Mouse (Mus musculus): Measurements from ENCODE around the gene Cemip. TPM values are rescaled to one million over a fixed set of nuclear protein-coding genes. Genes with fewer than 3 reads are reported as not detected.

Gene Cemip
- polyA plus RNA-seq, 1 experiment: 11.2 TPM

GRCm38 (mm10) chr7:83885835-83886234 lies 200.5 kb downstream of the Cemip start:
- Histone ChIP-seq H3ac (ENCODE audit: control insufficient read depth, insufficient read length) (no peak overlapping the region), H3K27me3 (ENCODE audit: control insufficient read depth, insufficient read depth, insufficient read length) (no peaks in the 10 kb centered on the region), H3K79me2 (ENCODE audit: control insufficient read depth, insufficient read depth) (peaks cover 21% of the 10 kb centered on the region), H3K4me2 (ENCODE audit: low read depth) (no peak overlapping the region), H3K36me3 (ENCODE audit: control insufficient read depth, insufficient read depth) (no peaks in the 10 kb centered on the region), H3K4me3 (no peak overlapping the region)
- no peak for TF ChIP-seq MYOG (IDR thresholded peaks at IDR 0.05; ENCODE audit: control insufficient read depth in 1 of 3, insufficient read depth in 1 of 3, insufficient read length in 2 of 3, low read depth in 2 of 3)
- TF ChIP-seq POLR2AphosphoS2 (IDR thresholded peaks at IDR 0.05; ENCODE audit: insufficient read length, low read depth): no peak
- no peak for TF ChIP-seq REST (IDR thresholded peaks at IDR 0.05; ENCODE audit: insufficient read depth, insufficient read length)
- no peak for TF ChIP-seq TCF12 (IDR thresholded peaks at IDR 0.05; ENCODE audit: insufficient read depth, poor library complexity, severe bottlenecking)
- no peak for TF ChIP-seq MYOD1 (IDR thresholded peaks at IDR 0.05; ENCODE audit: control insufficient read depth in 1 of 3, insufficient read length in 2 of 3, low read depth in 2 of 3)
- no peak for TF ChIP-seq CEBPB (IDR thresholded peaks at IDR 0.05; ENCODE audit: insufficient read depth, poor library complexity, severe bottlenecking)
- no peak for TF ChIP-seq POLR2A (IDR thresholded peaks at IDR 0.05; ENCODE audit: insufficient read length, low read depth)
- no peak for TF ChIP-seq MAX (IDR thresholded peaks at IDR 0.05; ENCODE audit: low read depth)
- no peak for TF ChIP-seq E2F4 (IDR thresholded peaks at IDR 0.05; ENCODE audit: insufficient read depth)
- no peak for TF ChIP-seq TCF3 (IDR thresholded peaks at IDR 0.05; ENCODE audit: insufficient read length, low read depth)
- TF ChIP-seq SRF (IDR thresholded peaks at IDR 0.05; ENCODE audit: control insufficient read depth, insufficient read length, low read depth): no peak
- TF ChIP-seq USF1 (IDR thresholded peaks at IDR 0.05; ENCODE audit: low read depth): no peak

DNA sequence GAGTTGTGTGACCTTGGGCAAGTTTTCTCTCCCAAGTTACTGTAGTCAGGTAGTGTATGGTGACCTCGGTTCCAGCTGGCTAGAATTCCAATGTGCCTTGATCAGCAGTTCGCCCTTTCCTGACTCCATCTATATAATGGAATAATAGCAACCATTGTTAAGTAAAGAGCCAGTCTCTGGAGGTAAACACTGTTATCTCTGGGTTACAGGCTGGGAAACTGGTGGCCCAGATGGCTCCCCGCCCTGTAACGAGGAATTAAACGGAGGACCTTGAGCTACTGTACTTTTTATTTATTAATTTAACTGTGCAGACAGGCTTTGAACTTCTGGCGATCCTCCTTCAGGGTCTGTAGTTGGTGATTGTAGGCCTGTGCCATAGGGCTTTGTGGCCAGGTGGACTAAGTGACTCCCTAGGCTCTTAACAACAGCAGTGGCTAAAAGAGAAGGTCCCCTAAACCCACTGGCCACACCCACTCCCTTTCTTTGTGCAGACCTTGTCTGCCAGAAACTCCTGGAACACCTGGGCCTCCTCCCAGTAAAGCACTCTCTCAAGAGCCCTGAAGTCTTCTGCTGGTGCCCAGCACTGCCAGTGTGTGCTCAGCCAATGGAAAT lies 201.3 kb downstream of the Cemip start:
- no peaks in the 10 kb centered on the region for H3K36me3 ChIP-seq (ENCODE audit: control insufficient read depth, insufficient read depth)
- peak overlapping the region; percentile 43 for H3K4me3 ChIP-seq
- H3K79me2 ChIP-seq (ENCODE audit: control insufficient read depth, insufficient read depth): peaks cover 30% of the 10 kb centered on the region

GRCm38 (mm10) chr7:83884021-83884658 lies 202.2 kb downstream of the Cemip start, which contains the start of the genes Tlnrd1 and Mesd:
Gene Tlnrd1, minus strand, starts transcription at chr7:83884305.
Gene Mesd, plus strand, starts transcription at chr7:83884466.
- H3K4me2 ChIP-seq (ENCODE audit: low read depth): peak within 1 kb of the TSS; percentile 87
- peaks cover 38% of the 10 kb centered on the region for H3K79me2 ChIP-seq (ENCODE audit: control insufficient read depth, insufficient read depth)
- H3K4me3 ChIP-seq: peak within 1 kb of the TSS; percentile 43
- peak within 1 kb of the TSS; percentile 78 for H3ac ChIP-seq (ENCODE audit: control insufficient read depth, insufficient read length)
- H3K27me3 ChIP-seq (ENCODE audit: control insufficient read depth, insufficient read depth, insufficient read length): no peaks in the 10 kb centered on the region
- TF ChIP-seq MAX (IDR thresholded peaks at IDR 0.05; ENCODE audit: low read depth) (no peak), MYOG (IDR thresholded peaks at IDR 0.05; ENCODE audit: control insufficient read depth in 1 of 3, insufficient read depth in 1 of 3, insufficient read length in 2 of 3, low read depth in 2 of 3) (peak in 1 of 3 experiments; percentile 48), TCF3 (IDR thresholded peaks at IDR 0.05; ENCODE audit: insufficient read length, low read depth) (no peak), POLR2AphosphoS2 (IDR thresholded peaks at IDR 0.05; ENCODE audit: insufficient read length, low read depth) (peak; percentile 63), POLR2A (IDR thresholded peaks at IDR 0.05; ENCODE audit: insufficient read length, low read depth) (peak; percentile 79), MYOD1 (IDR thresholded peaks at IDR 0.05; ENCODE audit: control insufficient read depth in 1 of 3, insufficient read length in 2 of 3, low read depth in 2 of 3) (peak in 1 of 3 experiments; percentile 36), CEBPB (IDR thresholded peaks at IDR 0.05; ENCODE audit: insufficient read depth, poor library complexity, severe bottlenecking) (no peak)
- no peaks in the 10 kb centered on the region for H3K36me3 ChIP-seq (ENCODE audit: control insufficient read depth, insufficient read depth)

More for the DNA sequence above, 201.3 kb downstream of the Cemip start:
- TF ChIP-seq CEBPB (IDR thresholded peaks at IDR 0.05; ENCODE audit: insufficient read depth, poor library complexity, severe bottlenecking): no peak
- TF ChIP-seq USF1 (IDR thresholded peaks at IDR 0.05; ENCODE audit: low read depth): no peak
- TF ChIP-seq MYOG (IDR thresholded peaks at IDR 0.05; ENCODE audit: control insufficient read depth in 1 of 3, insufficient read depth in 1 of 3, insufficient read length in 2 of 3, low read depth in 2 of 3): no peak
- Histone ChIP-seq H3K4me2 (ENCODE audit: low read depth) (peak overlapping the region; percentile 87), H3K27me3 (ENCODE audit: control insufficient read depth, insufficient read depth, insufficient read length) (no peaks in the 10 kb centered on the region), H3ac (ENCODE audit: control insufficient read depth, insufficient read length) (peak overlapping the region; percentile 78)

DNA sequence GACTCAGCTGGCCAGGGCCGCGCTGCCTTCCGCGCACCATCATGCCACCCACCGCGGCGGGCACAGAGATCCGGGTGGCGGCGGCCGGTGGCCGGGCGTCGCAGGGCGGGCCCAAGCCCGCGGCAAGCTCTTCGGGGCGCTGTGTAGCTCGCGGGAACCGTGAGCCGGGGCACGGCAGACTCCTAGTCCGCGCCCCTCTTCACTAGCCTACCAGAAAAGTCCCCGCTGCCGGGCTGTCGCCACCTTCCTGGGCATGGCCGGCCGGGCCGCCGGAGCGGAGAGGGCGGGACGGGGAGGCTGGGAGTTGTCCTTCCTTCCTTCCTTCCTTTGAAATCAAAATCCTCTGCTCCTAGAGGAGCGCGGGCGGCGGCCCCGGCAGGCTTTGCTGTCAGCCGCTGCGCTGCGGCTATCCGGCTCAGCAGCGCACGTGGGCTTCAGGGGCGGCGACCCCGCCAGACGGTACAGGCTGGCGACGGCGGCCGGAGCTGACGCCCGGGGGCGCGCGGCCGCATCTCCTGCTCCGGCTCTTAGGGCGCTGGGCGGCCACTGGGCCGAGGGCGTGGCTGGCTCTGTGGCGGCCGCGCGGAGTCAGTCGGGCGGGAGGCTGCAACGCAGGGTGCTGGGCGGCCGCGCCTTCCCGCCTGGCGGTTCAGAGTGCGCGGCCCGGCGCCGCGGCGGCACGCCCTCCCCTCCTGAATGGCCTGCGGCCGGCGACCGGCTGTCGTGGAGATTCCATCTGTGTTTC lies 202.9 kb downstream of the Cemip start:
- peaks cover 43% of the 10 kb centered on the region for H3K79me2 ChIP-seq (ENCODE audit: control insufficient read depth, insufficient read depth)
- peak overlapping the region; percentile 80 for H3K4me2 ChIP-seq (ENCODE audit: low read depth)
- no peaks in the 10 kb centered on the region for H3K36me3 ChIP-seq (ENCODE audit: control insufficient read depth, insufficient read depth)
- H3ac ChIP-seq (ENCODE audit: control insufficient read depth, insufficient read length): peak overlapping the region; percentile 78
- TF ChIP-seq MAX (IDR thresholded peaks at IDR 0.05; ENCODE audit: low read depth) (no peak), CEBPB (IDR thresholded peaks at IDR 0.05; ENCODE audit: insufficient read depth, poor library complexity, severe bottlenecking) (no peak), MYOD1 (IDR thresholded peaks at IDR 0.05; ENCODE audit: control insufficient read depth in 1 of 3, insufficient read length in 2 of 3, low read depth in 2 of 3) (peak in 1 of 3 experiments; percentile 11), SRF (IDR thresholded peaks at IDR 0.05; ENCODE audit: control insufficient read depth, insufficient read length, low read depth) (no peak), E2F4 (IDR thresholded peaks at IDR 0.05; ENCODE audit: insufficient read depth) (peak; percentile 25), USF1 (IDR thresholded peaks at IDR 0.05; ENCODE audit: low read depth) (no peak), REST (IDR thresholded peaks at IDR 0.05; ENCODE audit: insufficient read depth, insufficient read length) (no peak), MYOG (IDR thresholded peaks at IDR 0.05; ENCODE audit: control insufficient read depth in 1 of 3, insufficient read depth in 1 of 3, insufficient read length in 2 of 3, low read depth in 2 of 3) (peak in 2 of 3 experiments; percentile 0 to 26), TCF3 (IDR thresholded peaks at IDR 0.05; ENCODE audit: insufficient read length, low read depth) (no peak), TCF12 (IDR thresholded peaks at IDR 0.05; ENCODE audit: insufficient read depth, poor library complexity, severe bottlenecking) (no peak), POLR2AphosphoS2 (IDR thresholded peaks at IDR 0.05; ENCODE audit: insufficient read length, low read depth) (peak; percentile 84), POLR2A (IDR thresholded peaks at IDR 0.05; ENCODE audit: insufficient read length, low read depth) (peak; percentile 64)
- no peaks in the 10 kb centered on the region for H3K27me3 ChIP-seq (ENCODE audit: control insufficient read depth, insufficient read depth, insufficient read length)
- H3K4me3 ChIP-seq: peak overlapping the region; percentile 43

Other genes with a start within 250 kb of the Cemip start
- gene Tlnrd1, start 202.2 kb downstream of the Cemip start, polyA plus RNA-seq (2012; fragmentation: generic; extraction: Trizol): 25.5 TPM
- 81.3 TPM for gene Mesd, start 202.0 kb downstream of the Cemip start, polyA plus RNA-seq (2012; fragmentation: generic; extraction: Trizol)
- gene Abhd17c, start 65.4 kb upstream of the Cemip start, polyA plus RNA-seq (2012; fragmentation: generic; extraction: Trizol): 32.4 TPM